Mouse (Mus musculus) olfactory bulb, adult 2 months (tissue): ENCODE measurements around the gene Wdr1.

ENCODE experiments used
- CTCF ChIP-seq: fragments of 200-500 bp; IDR thresholded peaks from 2 replicates; pipeline ENCODE4 v1.5.1; 2012; ENCODE audit warnings: low read depth, mild to moderate bottlenecking, low read length, moderate library complexity; ENCODE audit not compliant: insufficient read depth
- POLR2A ChIP-seq: fragments of 200-500 bp; IDR thresholded peaks from 2 replicates; pipeline ENCODE4 v1.6.1; 2012; ENCODE audit warnings: mild to moderate bottlenecking, low read depth, low read length, moderate library complexity; ENCODE audit not compliant: insufficient read depth

DNA sequence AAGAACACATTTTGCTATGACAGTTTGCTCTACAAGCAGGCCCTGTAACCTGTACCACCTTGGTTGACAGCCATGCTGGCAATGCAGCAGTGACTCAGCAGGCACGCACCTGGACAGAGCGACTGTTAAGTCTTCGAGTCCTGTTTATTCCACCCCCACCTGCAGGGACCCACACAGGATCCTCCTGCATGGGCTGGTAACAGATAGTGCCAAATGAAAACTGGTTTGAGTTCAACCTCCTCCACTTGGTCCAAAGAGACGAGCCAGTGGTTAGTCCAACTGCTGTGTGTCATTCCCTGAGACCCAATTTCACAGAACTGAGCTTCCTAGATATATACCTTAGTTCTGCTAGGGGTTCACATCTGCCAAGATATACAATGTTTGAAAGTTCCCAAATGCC lies 5.2 kb downstream of the Wdr1 start:
- TF ChIP-seq CTCF: no peak
- TF ChIP-seq POLR2A: no peak
